Mouse (Mus musculus) liver, adult 2 months (tissue): ENCODE data around the gene Heatr3.

Source experiments
- CTCF ChIP-seq: fragments of 200-500 bp; IDR thresholded peaks from 2 replicates; pipeline ENCODE4 v1.5.1; 2011; ENCODE audit warnings: low read depth, low read length, control low read depth
- POLR2A ChIP-seq: fragments of 200-500 bp; IDR thresholded peaks from 2 replicates; pipeline ENCODE4 v1.6.1; 2011; ENCODE audit warnings: low read length, control low read depth; ENCODE audit not compliant: insufficient read depth; ENCODE audit errors: extremely low read depth

DNA sequence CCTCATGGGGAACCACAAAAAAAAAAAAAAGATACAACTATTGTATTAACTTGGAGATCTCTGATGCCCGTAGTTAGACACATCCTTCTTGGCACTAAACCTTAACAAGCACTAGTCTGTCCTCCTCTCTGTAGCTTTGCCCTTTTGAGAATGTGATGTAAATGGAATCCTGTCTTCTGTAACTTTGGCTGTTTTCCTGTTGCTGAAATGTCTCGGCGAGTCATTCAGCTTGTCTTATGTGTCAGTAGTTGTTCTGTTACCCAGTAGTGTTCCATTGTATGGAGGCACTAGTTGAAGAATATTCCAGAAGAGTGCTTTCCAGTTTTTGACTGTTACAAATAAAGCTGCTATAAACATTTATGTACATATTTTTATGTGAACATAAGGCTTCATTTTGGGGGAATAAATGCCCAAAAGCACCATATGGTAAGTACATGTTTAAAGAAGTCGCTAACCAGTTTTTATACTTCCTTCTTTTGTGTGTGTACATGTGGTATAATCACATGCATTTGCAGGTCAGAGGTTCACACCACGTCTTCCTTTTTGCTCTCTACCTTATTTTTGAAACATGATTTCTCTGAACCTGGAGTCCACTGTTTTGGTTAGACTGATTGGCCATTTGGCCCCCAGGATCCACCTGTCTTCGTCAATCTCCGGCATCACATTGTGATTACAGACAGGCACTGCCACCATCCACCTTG is 69.6 kb downstream of the Heatr3 start:
- no peak for TF ChIP-seq CTCF
- no peak for TF ChIP-seq POLR2A
